Mouse (Mus musculus) intestine, postnatal 0 days (tissue): Measurements from ENCODE around the gene Hid1. TPM values are rescaled to one million over a fixed set of nuclear protein-coding genes. Genes with fewer than 3 reads are reported as not detected.

ENCODE experiments used
- ATAC-seq: fragments of 200-750 bp; cut with Nextera tagmentation; 2 replicates; pipeline ENCODE4 v1.8.0; 2017; ENCODE audit warnings: mild to moderate bottlenecking, moderate TSS enrichment, moderate library complexity
- H3K27ac ChIP-seq: fragments of 300-500 bp; sonication (generic); 2 replicates; pipeline ENCODE4 v1.5.1; 2014; ENCODE audit warnings: mild to moderate bottlenecking, low read depth, low read length, moderate library complexity
- H3K27me3 ChIP-seq: fragments of 300-500 bp; sonication (generic); replicated peaks from 2 replicates; pipeline ENCODE4 v1.6.1; 2014; ENCODE audit warnings: low read length, mixed read lengths; ENCODE audit not compliant: control insufficient read depth, insufficient read depth
- H3K36me3 ChIP-seq: fragments of 300-500 bp; sonication (generic); 2 replicates; pipeline ENCODE4 v1.6.1; 2014; ENCODE audit warnings: mild to moderate bottlenecking, moderate library complexity; ENCODE audit not compliant: control insufficient read depth, insufficient read depth
- H3K4me1 ChIP-seq: fragments of 300-500 bp; sonication (generic); replicated peaks from 2 replicates; pipeline ENCODE4 v1.6.1; 2014; ENCODE audit warnings: antibody characterized with exemption, low read length, mixed read lengths; ENCODE audit not compliant: control insufficient read depth, insufficient read depth
- H3K4me2 ChIP-seq: fragments of 300-500 bp; sonication (generic); replicated peaks from 2 replicates; pipeline ENCODE4 v1.6.1; 2014; ENCODE audit warnings: low read depth, mild to moderate bottlenecking, moderate library complexity
- H3K4me3 ChIP-seq: fragments of 300-500 bp; sonication (generic); 2 replicates; pipeline ENCODE4 v1.5.1; 2014; ENCODE audit warnings: low read depth, low read length
- H3K9ac ChIP-seq: fragments of 300-500 bp; sonication (generic); 2 replicates; pipeline ENCODE4 v1.6.1; 2014; ENCODE audit warnings: mild to moderate bottlenecking, low read depth, low read length
- H3K9me3 ChIP-seq: fragments of 300-500 bp; sonication (generic); 2 replicates; pipeline ENCODE4 v1.6.1; 2016; ENCODE audit warnings: mixed run types; ENCODE audit not compliant: control insufficient read depth
- CTCF ChIP-seq: sonication (generic); IDR thresholded peaks from 2 replicates; pipeline ENCODE4 v1.5.1; 2016; ENCODE audit warnings: low read depth, mild to moderate bottlenecking, control low read depth, antibody characterized with exemption, moderate library complexity
- WGBS: fragments of 180-500 bp; shearing (Covaris S2); extraction: QIAGEN DNeasy Blood & Tissue Kit; methylation state at CpG from one replicate; pipeline ENCODE4 v1.1.7; 2014; 5-methylcytosine and 5-hydroxymethylcytosine counted together
- polyA plus RNA-seq: library from polyadenylated mRNA; unstranded; fragments of >200 nt; fragmentation: Nextera tagmentation; extraction: Ambion mirVana; gene quantifications from 2 replicates; pipeline ENCODE4 v1.2.1, GENCODE M21; 2015

Hid1 gene
- polyA plus RNA-seq, 1 experiment from 2014 or later, result 10.8 TPM

GRCm38 (mm10) chr11:115371354-115371753 lies 3.8 kb upstream of the Hid1 start:
- no peak for ATAC-seq
- no peak for TF ChIP-seq CTCF
- H3K4me1 ChIP-seq, result no peaks in the 10 kb centered on the region
- H3K36me3 ChIP-seq, result no peaks in the 10 kb centered on the region
- H3K27ac ChIP-seq, result no peak overlapping the region
- H3K4me3 ChIP-seq, result no peak overlapping the region
- H3K4me2 ChIP-seq, result no peak overlapping the region
- no peaks in the 10 kb centered on the region for H3K9me3 ChIP-seq
- WGBS, result 69% methylated on average over 8 of the region's 8 CpGs
- H3K9ac ChIP-seq, result no peak overlapping the region
- peaks cover 18% of the 10 kb centered on the region for H3K27me3 ChIP-seq

GRCm38 (mm10) chr11:115370368-115370767 lies 2.8 kb upstream of the Hid1 start:
- Histone ChIP-seq H3K36me3 (no peaks in the 10 kb centered on the region), H3K9me3 (no peaks in the 10 kb centered on the region), H3K27ac (no peak overlapping the region), H3K4me3 (no peak overlapping the region), H3K4me1 (no peaks in the 10 kb centered on the region), H3K9ac (no peak overlapping the region), H3K27me3 (peaks cover 23% of the 10 kb centered on the region), H3K4me2 (no peak overlapping the region)
- 67% methylated on average over 7 of the region's 7 CpGs for WGBS
- ATAC-seq, result no peak
- TF ChIP-seq CTCF, result no peak

GRCm38 (mm10) chr11:115366706-115367394 lies 706 bp downstream of the Hid1 start:
- no peaks in the 10 kb centered on the region for H3K9me3 ChIP-seq
- H3K36me3 ChIP-seq, result no peaks in the 10 kb centered on the region
- H3K27ac ChIP-seq, result no peak overlapping the region
- H3K27me3 ChIP-seq, result peaks cover 14% of the 10 kb centered on the region
- H3K4me2 ChIP-seq, result peak overlapping the region; percentile 93
- 7% methylated on average over 26 of the region's 28 CpGs for WGBS
- ATAC-seq, result peak; percentile 20; the same call in 1 of the 2 replicates
- TF ChIP-seq CTCF, result no peak
- H3K4me1 ChIP-seq, result no peaks in the 10 kb centered on the region
- peak overlapping the region; percentile 56 for H3K4me3 ChIP-seq
- H3K9ac ChIP-seq, result peak overlapping the region; percentile 50

- no peak overlapping the region for H3K27ac ChIP-seq
- H3K9me3 ChIP-seq, result no peaks in the 10 kb centered on the region
- H3K9ac ChIP-seq, result no peak overlapping the region
- H3K27me3 ChIP-seq, result peaks cover 14% of the 10 kb centered on the region
- peak overlapping the region; percentile 93 for H3K4me2 ChIP-seq
- no peaks in the 10 kb centered on the region for H3K36me3 ChIP-seq
- WGBS, result 51% methylated on average over 7 of the region's 7 CpGs
- ATAC-seq, result no peak
- no peak for TF ChIP-seq CTCF
- H3K4me1 ChIP-seq, result no peaks in the 10 kb centered on the region
- no peak overlapping the region for H3K4me3 ChIP-seq
Observed at GRCm38 (mm10) chr11:115366039-115366705, 1.4 kb downstream of the Hid1 start.

GRCm38 (mm10) chr11:115364136-115364535 lies 3.4 kb downstream of the Hid1 start:
- H3K4me3 ChIP-seq, result no peak overlapping the region
- no peak overlapping the region for H3K9ac ChIP-seq
- H3K27ac ChIP-seq, result no peak overlapping the region
- WGBS, result 74% methylated on average over 3 of the region's 3 CpGs
- no peak for TF ChIP-seq CTCF
- H3K9me3 ChIP-seq, result no peaks in the 10 kb centered on the region
- no peaks in the 10 kb centered on the region for H3K36me3 ChIP-seq
- peaks cover 14% of the 10 kb centered on the region for H3K27me3 ChIP-seq
- ATAC-seq, result no peak
- no peak overlapping the region for H3K4me2 ChIP-seq
- H3K4me1 ChIP-seq, result no peaks in the 10 kb centered on the region

GRCm38 (mm10) chr11:115359726-115360125 lies 7.8 kb downstream of the Hid1 start:
- no peak overlapping the region for H3K4me3 ChIP-seq
- WGBS, result 63% methylated on average over 6 of the region's 6 CpGs
- H3K4me2 ChIP-seq, result no peak overlapping the region
- 0 out of 2 replicates have a peak, but pooled peaks have one; percentile 7 for ATAC-seq
- no peaks in the 10 kb centered on the region for H3K4me1 ChIP-seq
- H3K36me3 ChIP-seq, result no peaks in the 10 kb centered on the region
- H3K27ac ChIP-seq, result peak overlapping the region; percentile 21; the same call in 1 of the 2 replicates
- no peak overlapping the region for H3K9ac ChIP-seq
- peak; percentile 56 for TF ChIP-seq CTCF
- 0 out of 2 replicates have a peak, but pooled peaks cover 6% of the 10 kb centered on the region for H3K27me3 ChIP-seq
- H3K9me3 ChIP-seq, result no peaks in the 10 kb centered on the region
